8 mouse cellular contexts compared by ENCODE assay signal in genomic region chr9:65909301-65909801, GRCm38 (mm10). TPM values are rescaled to one million over a fixed set of nuclear protein-coding genes. Genes with fewer than 3 reads are reported as not detected.
A peak's percentile ranks its signal among the peaks of the same experiment; 100 is the strongest.
DNase-seq lines count a peak whose midpoint lies in the region; ATAC-seq lines count a peak whose summit lies in the region.

No protein-coding gene starts in this region.

- H3K4me1 ChIP-seq in intestine, embryonic 16.5 days (ENCODE audit: control insufficient read depth, insufficient read depth, low read length) = no peaks in the 10 kb centered on the region; the same call in 1 of the 2 replicates
- peaks cover 11% of the 10 kb centered on the region; the same call in 1 of the 2 replicates for H3K4me1 ChIP-seq in limb, embryonic 15.5 days
- H3K4me1 ChIP-seq in midbrain, embryonic 16.5 days (ENCODE audit: control insufficient read depth, insufficient read depth, low read length) = peaks cover 21% of the 10 kb centered on the region
- no peaks in the 10 kb centered on the region for H3K4me1 ChIP-seq in stomach, embryonic 14.5 days (ENCODE audit: control insufficient read depth, insufficient read depth, low read length)

- WGBS in intestine, embryonic 16.5 days = 0% methylated on average over 34 of the region's 34 CpGs
- under 1% methylated on average over 34 of the region's 34 CpGs for WGBS in limb, embryonic 15.5 days
- 0% methylated on average over 33 of the region's 34 CpGs for WGBS in midbrain, embryonic 16.5 days
- WGBS in stomach, embryonic 14.5 days = under 1% methylated on average over 34 of the region's 34 CpGs

- peak overlapping the region; percentile 86 for H3K9ac ChIP-seq in intestine, embryonic 16.5 days (ENCODE audit: low read depth, low read length)
- peak overlapping the region; percentile 78 for H3K9ac ChIP-seq in limb, embryonic 15.5 days
- peak overlapping the region; percentile 82 for H3K9ac ChIP-seq in midbrain, embryonic 16.5 days (ENCODE audit: low read depth, low read length)
- H3K9ac ChIP-seq in stomach, embryonic 14.5 days (replicated peaks; ENCODE audit: low read depth, low read length) = peak overlapping the region; percentile 63

- no peaks in the 10 kb centered on the region for H3K36me3 ChIP-seq in intestine, embryonic 16.5 days (ENCODE audit: control insufficient read depth, insufficient read depth, low read length)
- H3K36me3 ChIP-seq in limb, embryonic 15.5 days = 0 out of 2 replicates have a peak, but pooled peaks cover 4% of the 10 kb centered on the region
- no peaks in the 10 kb centered on the region for H3K36me3 ChIP-seq in midbrain, embryonic 16.5 days (ENCODE audit: control insufficient read depth, insufficient read depth, low read length)
- H3K36me3 ChIP-seq in stomach, embryonic 14.5 days (ENCODE audit: control insufficient read depth, insufficient read depth, low read length) = 0 out of 2 replicates have a peak, but pooled peaks cover 2% of the 10 kb centered on the region

- H3K9me3 ChIP-seq in intestine, embryonic 16.5 days (ENCODE audit: control insufficient read depth, low read length) = no peaks in the 10 kb centered on the region
- no peaks in the 10 kb centered on the region for H3K9me3 ChIP-seq in limb, embryonic 15.5 days
- no peaks in the 10 kb centered on the region for H3K9me3 ChIP-seq in midbrain, embryonic 16.5 days (replicated peaks; ENCODE audit: control insufficient read depth, low read length, poor library complexity, severe bottlenecking)
- H3K9me3 ChIP-seq in stomach, embryonic 14.5 days (ENCODE audit: control insufficient read depth, low read depth, low read length) = no peaks in the 10 kb centered on the region

- peak; percentile 14 to 57 for DNase-seq in frontal cortex, adult 2 months (ENCODE audit: extremely low spot score in 1 of 2, low spot score in 1 of 2)
- DNase-seq in cerebellum, adult 9-11 months = peak; percentile 78
- DNase-seq in frontal cortex, postnatal 25 days (ENCODE audit: low spot score in 2 of 2) = peak; percentile 11 to 32

- no peaks in the 10 kb centered on the region for H3K27me3 ChIP-seq in intestine, embryonic 16.5 days (replicated peaks; ENCODE audit: control insufficient read depth, insufficient read depth, low read length)
- no peaks in the 10 kb centered on the region for H3K27me3 ChIP-seq in limb, embryonic 15.5 days
- H3K27me3 ChIP-seq in midbrain, embryonic 16.5 days (ENCODE audit: control insufficient read depth, insufficient read depth, low read depth, low read length) = no peaks in the 10 kb centered on the region
- H3K27me3 ChIP-seq in stomach, embryonic 14.5 days (ENCODE audit: control insufficient read depth, insufficient read depth, low read length) = no peaks in the 10 kb centered on the region

- ATAC-seq in frontal cortex, adult (ENCODE audit: low TSS enrichment) = no peak; the same call in 1 of the 2 replicates
- peak; percentile 26 for ATAC-seq in intestine, embryonic 16.5 days
- ATAC-seq in limb, embryonic 15.5 days (ENCODE audit: insufficient number of reproducible peaks, low FRiP score, low TSS enrichment, low read depth) = peak; percentile 6; the same call in 1 of the 2 replicates
- ATAC-seq in midbrain, embryonic 16.5 days = peak; percentile 79
- peak; percentile 59 for ATAC-seq in stomach, embryonic 14.5 days (ENCODE audit: insufficient number of reproducible peaks, insufficient read depth, low FRiP score, low read depth)

- peak overlapping the region; percentile 94 for H3K27ac ChIP-seq in intestine, embryonic 16.5 days (ENCODE audit: low read length)
- peak overlapping the region; percentile 94 for H3K27ac ChIP-seq in limb, embryonic 15.5 days
- H3K27ac ChIP-seq in midbrain, embryonic 16.5 days (ENCODE audit: low read length) = peak overlapping the region; percentile 89
- H3K27ac ChIP-seq in stomach, embryonic 14.5 days (ENCODE audit: low read length) = peak overlapping the region; percentile 90

- H3K4me3 ChIP-seq in intestine, embryonic 16.5 days (ENCODE audit: low read length) = peak overlapping the region; percentile 83
- H3K4me3 ChIP-seq in limb, embryonic 15.5 days = peak overlapping the region; percentile 83
- H3K4me3 ChIP-seq in midbrain, embryonic 16.5 days (ENCODE audit: low read depth, low read length) = peak overlapping the region; percentile 83
- H3K4me3 ChIP-seq in stomach, embryonic 14.5 days (ENCODE audit: low read depth, low read length) = peak overlapping the region; percentile 82

- H3K4me2 ChIP-seq in intestine, embryonic 16.5 days (ENCODE audit: low read depth, low read length) = peak overlapping the region; percentile 70
- peak overlapping the region; percentile 70 for H3K4me2 ChIP-seq in limb, embryonic 15.5 days
- H3K4me2 ChIP-seq in midbrain, embryonic 16.5 days (ENCODE audit: low read length) = peak overlapping the region; percentile 82
- peak overlapping the region; percentile 85 for H3K4me2 ChIP-seq in stomach, embryonic 14.5 days (replicated peaks; ENCODE audit: low read depth, low read length)

RNA-seq across cellular contexts. Expression of gene Csnk1g1, which starts 0.6 kb away (rescaled TPM):
- polyA plus RNA-seq in frontal cortex, adult 2 months (2012; rRNA removed) = 20.3 and 22.4 TPM in 2 replicates
- 9.4 and 9.9 TPM in 2 replicates for polyA plus RNA-seq in intestine, embryonic 16.5 days (2015; fragmentation: Nextera tagmentation; extraction: Ambion mirVana)
- 15.0 and 17.7 TPM in 2 replicates for polyA plus RNA-seq in limb, embryonic 15.5 days (2015; fragmentation: Nextera tagmentation; extraction: Ambion mirVana)
- 23.1 and 26.6 TPM in 2 replicates for polyA plus RNA-seq in midbrain, embryonic 16.5 days (2015; fragmentation: Nextera tagmentation; extraction: Ambion mirVana)
- polyA plus RNA-seq in stomach, embryonic 14.5 days (2014; fragmentation: Nextera tagmentation; extraction: Ambion mirVana) = 23.4 and 25.3 TPM in 2 replicates

RNA-seq across cellular contexts. Expression of gene Trip4, which starts 0.8 kb away (rescaled TPM):
- 19.9 and 25.8 TPM in 2 replicates for polyA plus RNA-seq in frontal cortex, adult 2 months (2012; rRNA removed)
- 20.3 and 22.2 TPM in 2 replicates for polyA plus RNA-seq in intestine, embryonic 16.5 days (2015; fragmentation: Nextera tagmentation; extraction: Ambion mirVana)
- polyA plus RNA-seq in limb, embryonic 15.5 days (2015; fragmentation: Nextera tagmentation; extraction: Ambion mirVana) = 34.9 and 35.7 TPM in 2 replicates
- 33.8 and 35.8 TPM in 2 replicates for polyA plus RNA-seq in midbrain, embryonic 16.5 days (2015; fragmentation: Nextera tagmentation; extraction: Ambion mirVana)
- 35.1 and 35.7 TPM in 2 replicates for polyA plus RNA-seq in stomach, embryonic 14.5 days (2014; fragmentation: Nextera tagmentation; extraction: Ambion mirVana)

RNA-seq across cellular contexts. Expression of gene Pclaf, which starts 19.3 kb away (rescaled TPM):
- 0.57 and 0.96 TPM in 2 replicates for polyA plus RNA-seq in frontal cortex, adult 2 months (2012; rRNA removed)
- polyA plus RNA-seq in intestine, embryonic 16.5 days (2015; fragmentation: Nextera tagmentation; extraction: Ambion mirVana) = 115 and 141 TPM in 2 replicates
- polyA plus RNA-seq in limb, embryonic 15.5 days (2015; fragmentation: Nextera tagmentation; extraction: Ambion mirVana) = 126 and 135 TPM in 2 replicates
- polyA plus RNA-seq in midbrain, embryonic 16.5 days (2015; fragmentation: Nextera tagmentation; extraction: Ambion mirVana) = 13.7 and 17.6 TPM in 2 replicates
- 176 and 179 TPM in 2 replicates for polyA plus RNA-seq in stomach, embryonic 14.5 days (2014; fragmentation: Nextera tagmentation; extraction: Ambion mirVana)

Comparison
In these comparisons a context has a peak if more than half of its experiments do, and no peak if none do; other contexts are left out.
1. DNase-seq: peak in every context shown above with its lines; median percentile 78 in cerebellum, adult 9-11 months; 36 in frontal cortex, adult 2 months; 22 in frontal cortex, postnatal 25 days.